Mouse (Mus musculus) cortical plate, adult 2 months (tissue): ENCODE measurements around the gene Arnt.

Experiments
- CTCF ChIP-seq: fragments of 200-500 bp; IDR thresholded peaks from 2 replicates; pipeline ENCODE4 v1.5.1; 2011; ENCODE audit warnings: mild to moderate bottlenecking, control low read depth, low read length; ENCODE audit not compliant: insufficient read depth; ENCODE audit errors: extremely low read depth
- POLR2A ChIP-seq: fragments of 200-500 bp; IDR thresholded peaks from 2 replicates; pipeline ENCODE4 v1.6.1; 2011; ENCODE audit warnings: mild to moderate bottlenecking, low read length, control low read depth; ENCODE audit not compliant: insufficient read depth; ENCODE audit errors: extremely low read depth

DNA sequence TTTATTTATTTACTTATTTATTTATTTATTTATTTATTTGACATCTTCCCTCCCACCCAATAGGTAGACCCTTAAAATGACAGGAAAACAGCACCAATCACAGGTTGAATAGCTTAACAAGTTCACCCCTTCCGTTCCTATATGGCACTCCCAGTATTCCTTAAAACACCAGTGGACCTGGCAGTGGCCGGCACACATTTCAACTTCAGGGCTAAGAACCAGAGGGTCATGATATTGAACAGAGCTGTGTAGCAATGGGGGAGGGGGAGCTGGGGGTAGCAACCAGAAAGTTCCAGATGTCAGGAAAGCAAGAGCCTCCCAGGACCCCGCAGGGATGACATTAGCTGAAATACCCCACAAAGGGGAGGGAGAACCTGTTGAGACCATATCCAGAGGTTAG lies 85.9 kb downstream of the Arnt start:
- TF ChIP-seq POLR2A (no peak), CTCF (no peak)
